Mouse (Mus musculus) ES-E14 (cell line): ENCODE results near the gene Acbd5. TPM values are rescaled to one million over a fixed set of nuclear protein-coding genes. Genes with fewer than 3 reads are reported as not detected.
"Not testable (repeated sequence)": the region's sequence is repeated elsewhere in the genome, so short reads cannot be mapped to it uniquely, and the experiment has no call there.

ENCODE experiments used
- DNase-seq: peaks from one replicate; pipeline ENCODE4 v3.0.0-alpha.2; 2013; ENCODE audit warnings: low read depth, low spot score
- H3K27ac ChIP-seq: 2 replicates; pipeline ENCODE4 v1.5.1; 2012; ENCODE audit warnings: low read depth, mild to moderate bottlenecking, low read length, moderate library complexity, mixed read lengths; ENCODE audit not compliant: poor library complexity, insufficient read depth, severe bottlenecking
- H3K36me3 ChIP-seq: 2 replicates; pipeline ENCODE4 v1.6.1; 2012; ENCODE audit warnings: mild to moderate bottlenecking, low read length, moderate library complexity, mixed read lengths; ENCODE audit not compliant: control insufficient read depth, poor library complexity, insufficient read depth, severe bottlenecking
- H3K4me1 ChIP-seq, 2 experiments: fragments of 150-350 bp in 1 of 2; sonication (generic) in 1 of 2; 2 replicates each; pipeline ENCODE4 v1.6.1; 2012; ENCODE audit warnings: low read length in 2 of 2, mild to moderate bottlenecking in 1 of 2, mixed read lengths in 1 of 2; ENCODE audit not compliant: control insufficient read depth in 2 of 2, insufficient read depth in 2 of 2, poor library complexity in 1 of 2
- H3K4me3 ChIP-seq, 2 experiments: fragments of 150-350 bp in 1 of 2; sonication (generic) in 1 of 2; 2 replicates each; pipeline ENCODE4 v1.5.1; 2012; ENCODE audit warnings: low read length in 2 of 2, low read depth in 1 of 2, mild to moderate bottlenecking in 1 of 2, mixed read lengths in 1 of 2; ENCODE audit not compliant: insufficient read depth in 1 of 2, poor library complexity in 1 of 2, severe bottlenecking in 1 of 2
- H3K9ac ChIP-seq: 2 replicates; pipeline ENCODE4 v1.6.1; 2012; ENCODE audit warnings: low read depth, mild to moderate bottlenecking, low read length, mixed read lengths; ENCODE audit not compliant: poor library complexity, insufficient read depth, severe bottlenecking
- H3K9me3 ChIP-seq: fragments of 150-350 bp; sonication (generic); 2 replicates; pipeline ENCODE4 v1.6.1; 2012; ENCODE audit warnings: low read depth, mild to moderate bottlenecking, low read length; ENCODE audit not compliant: control insufficient read depth, insufficient read depth
- CHD2 ChIP-seq: IDR thresholded peaks from 2 replicates; pipeline ENCODE4 v1.6.1; 2014; ENCODE audit warnings: mild to moderate bottlenecking, low read depth, low read length, inconsistent platforms
- HCFC1 ChIP-seq: IDR thresholded peaks from 2 replicates; pipeline ENCODE4 v1.6.1; 2012; ENCODE audit warnings: low read length, inconsistent platforms, borderline replicate concordance; ENCODE audit not compliant: insufficient read depth
- MAFK ChIP-seq: IDR thresholded peaks from 2 replicates; pipeline ENCODE4 v1.6.1; 2014; ENCODE audit warnings: mild to moderate bottlenecking, low read depth, low read length, inconsistent platforms; ENCODE audit not compliant: insufficient read depth
- ZC3H11A ChIP-seq: IDR thresholded peaks from 2 replicates; pipeline ENCODE4 v1.6.1; 2012; ENCODE audit warnings: low read depth, mild to moderate bottlenecking, inconsistent platforms, low read length, borderline replicate concordance
- ZNF384 ChIP-seq: IDR thresholded peaks from 2 replicates; pipeline ENCODE4 v1.6.1; 2012; ENCODE audit warnings: low read depth, low read length, inconsistent platforms
- in situ Hi-C, 2 experiments: fragments of 600-800 bp; cut with MboI; formaldehyde crosslinking; loops; one replicate each; pipeline ENCODE4 v1.15.1; 2025; ENCODE audit warnings: low sequenced_read_pairs in 2 of 2, inconsistent platforms in 1 of 2; ENCODE audit not compliant: unreplicated experiment in 2 of 2
- total RNA-seq: library from RNA; depleted of rRNA; stranded (reverse); fragments of 300-350 nt; gene quantifications from 2 replicates; pipeline ENCODE4 v1.2.3, GENCODE M21; 2012

Gene Acbd5
- total RNA-seq, 1 experiment, result 27.2 TPM

DNA sequence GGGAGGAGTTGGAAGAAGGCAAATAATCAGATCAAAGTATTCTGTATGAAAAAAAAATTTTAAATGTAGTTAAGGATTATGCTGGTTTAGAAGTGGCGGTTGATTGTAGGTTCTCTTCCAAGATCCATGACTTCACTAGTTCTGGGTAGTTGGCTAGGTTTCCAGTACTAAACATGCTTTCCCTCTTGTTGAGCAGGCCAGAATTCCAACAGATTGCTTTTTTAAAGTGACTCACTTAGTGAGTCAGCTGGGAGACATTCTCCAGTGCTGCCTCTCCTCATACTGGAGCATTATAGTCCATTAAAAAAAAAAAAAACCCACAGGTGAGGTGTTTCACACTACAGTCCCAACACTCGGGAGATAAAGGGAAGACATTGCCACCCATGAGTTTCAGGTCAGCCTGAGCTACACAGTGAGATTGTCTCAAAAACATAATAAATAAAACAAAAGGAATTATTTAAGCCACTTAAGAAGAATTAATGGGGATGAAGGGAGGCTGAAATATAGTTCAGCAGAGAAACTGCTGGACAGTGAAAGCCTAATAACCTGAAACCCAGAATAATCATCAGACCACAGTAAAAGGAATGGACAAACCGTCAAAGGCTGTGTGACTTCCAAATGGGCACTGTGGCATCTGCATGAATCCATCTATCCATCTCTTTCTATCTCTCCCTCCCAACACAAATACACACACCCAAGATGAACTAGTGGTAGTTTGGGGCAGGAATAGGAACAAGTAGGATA lies 33.1 kb upstream of the Acbd5 start:
- in situ Hi-C loops, result no loop called here
- no peak overlapping the region for H3K4me3 ChIP-seq
- no peak for TF ChIP-seq MAFK
- TF ChIP-seq ZC3H11A, result no peak
- no peak for TF ChIP-seq CHD2
- no peak for TF ChIP-seq ZNF384
- no peak for TF ChIP-seq HCFC1
- H3K9me3 ChIP-seq, result no peaks in the 10 kb centered on the region
- no peak overlapping the region for H3K27ac ChIP-seq
- no peak for DNase-seq
- peaks cover 3 to 5% of the 10 kb centered on the region in 2 experiments; a peak in 3 of 4 replicates for H3K4me1 ChIP-seq
- H3K9ac ChIP-seq, result no peak overlapping the region
- H3K36me3 ChIP-seq, result peaks cover 3% of the 10 kb centered on the region

DNA sequence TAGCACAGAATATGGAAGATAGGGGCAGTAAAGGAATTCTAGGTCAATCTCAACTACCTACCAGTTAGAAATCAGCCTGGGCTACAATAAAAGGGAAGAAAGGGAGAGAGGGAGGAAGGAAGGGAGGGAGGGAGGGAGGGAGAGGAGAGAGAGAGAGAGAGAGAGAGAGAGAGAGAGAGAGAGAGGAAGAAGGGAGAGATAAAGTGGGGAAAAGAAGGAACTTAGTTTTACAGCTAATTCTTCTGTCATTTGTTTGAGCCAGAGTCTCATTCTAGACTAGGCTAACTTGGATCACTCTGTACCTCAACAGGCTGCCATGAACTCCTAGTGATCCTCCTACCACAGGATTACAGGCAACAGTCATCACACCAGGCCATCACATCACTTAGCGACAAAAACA lies 32.5 kb upstream of the Acbd5 start:
- Histone ChIP-seq H3K36me3 (peaks cover 3% of the 10 kb centered on the region), H3K27ac (no peak overlapping the region), H3K4me1 (peaks cover 3 to 5% of the 10 kb centered on the region in 2 experiments; a peak in 3 of 4 replicates), H3K4me3 (no peak overlapping the region), H3K9ac (no peak overlapping the region), H3K9me3 (no peaks in the 10 kb centered on the region)
- no peak for DNase-seq
- no peak for TF ChIP-seq ZNF384
- TF ChIP-seq HCFC1, result no peak
- TF ChIP-seq CHD2, result no peak
- no peak for TF ChIP-seq MAFK
- TF ChIP-seq ZC3H11A, result no peak
- in situ Hi-C loops, result no loop called here

DNA sequence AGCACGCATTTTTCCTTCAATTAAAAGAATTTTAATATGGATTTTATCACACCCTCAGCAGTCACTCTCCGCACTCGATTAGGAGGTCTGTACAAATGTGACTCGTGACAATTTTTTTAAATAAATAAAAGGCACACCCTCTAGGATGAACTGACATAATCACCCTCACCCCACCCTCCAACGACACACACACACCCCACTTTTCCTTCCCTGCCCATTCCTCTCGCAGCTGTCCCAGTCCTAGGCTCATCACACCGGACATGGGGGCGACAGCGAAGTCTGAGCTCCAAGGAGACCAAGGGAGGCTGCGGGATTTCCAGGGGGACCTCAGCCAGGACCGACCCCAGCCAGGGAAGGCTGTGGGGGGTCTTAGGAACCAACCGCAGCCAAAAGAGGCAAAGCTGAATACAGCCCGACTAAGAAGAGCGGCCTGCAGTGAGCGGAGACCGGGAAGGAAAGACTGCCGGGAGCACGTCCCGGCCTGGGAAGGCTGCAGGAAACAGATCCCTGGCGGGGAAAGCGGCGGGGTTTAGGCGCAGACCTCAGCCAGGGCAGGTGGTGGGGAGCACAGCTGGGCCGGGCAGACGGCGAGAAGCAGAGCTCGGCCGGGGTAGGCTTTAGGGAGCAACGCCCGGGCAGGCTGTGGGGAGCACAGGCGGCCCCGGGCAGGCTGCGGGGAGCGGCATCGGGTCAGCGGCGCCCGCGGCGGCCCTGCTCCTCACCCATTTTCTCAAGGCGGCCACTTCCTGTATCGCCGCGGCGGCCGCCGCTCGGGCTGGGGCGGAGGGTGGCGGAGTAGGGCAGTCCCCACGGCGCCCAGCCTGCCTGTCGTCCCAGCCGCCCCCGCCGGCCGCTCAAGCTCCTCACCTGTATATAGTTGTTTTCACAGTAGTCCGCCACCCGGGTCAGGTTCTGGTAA lies 28.6 kb upstream of the Acbd5 start:
- peak overlapping the region; percentile 89 to 91 for H3K4me3 ChIP-seq
- no peak for TF ChIP-seq MAFK
- TF ChIP-seq HCFC1, result peak; percentile 47; the same call in 1 of the 2 replicates
- in situ Hi-C loops, result no loop called here
- peak; percentile 17 for DNase-seq
- H3K9ac ChIP-seq, result peak overlapping the region; percentile 96
- peaks cover 3 to 5% of the 10 kb centered on the region in 2 experiments; a peak in 3 of 4 replicates for H3K4me1 ChIP-seq
- peak overlapping the region; percentile 65 for H3K27ac ChIP-seq
- H3K36me3 ChIP-seq, result no peaks in the 10 kb centered on the region
- H3K9me3 ChIP-seq, result no peaks in the 10 kb centered on the region

DNA sequence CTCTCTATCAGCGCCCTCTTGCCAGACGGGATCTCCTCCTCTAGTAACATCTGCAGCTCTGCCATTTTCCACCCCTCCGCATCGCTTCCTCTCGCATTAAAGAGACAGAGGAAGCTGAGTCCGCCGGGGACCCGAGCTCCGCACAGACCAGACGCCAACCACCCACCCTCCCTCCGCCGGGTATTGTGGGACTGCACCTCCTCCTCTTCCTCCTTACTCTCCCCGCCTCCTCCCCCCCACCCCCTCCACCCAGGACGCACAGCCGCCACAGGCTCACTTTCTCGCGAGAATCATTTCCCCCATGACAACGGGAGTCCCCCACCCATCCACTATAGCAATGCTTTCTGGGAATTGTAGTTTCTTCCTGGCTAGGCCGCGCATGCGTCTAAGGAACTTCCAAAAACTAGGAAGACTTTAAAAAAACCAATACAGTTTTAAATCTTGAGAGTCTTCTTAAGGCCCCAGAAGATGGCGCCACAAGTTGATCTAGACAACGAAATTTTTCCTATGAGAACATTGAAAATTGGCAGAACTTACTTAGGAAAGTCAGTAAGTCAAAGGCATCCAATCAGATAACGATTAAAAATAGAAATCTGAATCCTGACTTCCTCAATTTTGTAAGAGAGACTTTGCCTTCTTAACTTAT lies 27.8 kb upstream of the Acbd5 start, which contains the start of gene Abi1:
Gene Abi1 (minus strand): TSS at position 241 of the 646 bp plus-strand sequence.
- TF ChIP-seq ZNF384 (peak; percentile 83), ZC3H11A (no peak), MAFK (no peak), HCFC1 (peak; percentile 95), CHD2 (peak; percentile 99)
- H3K9ac ChIP-seq, result peak within 1 kb of the TSS; percentile 96
- in situ Hi-C loops, result no loop called here
- no peaks in the 10 kb centered on the region for H3K9me3 ChIP-seq
- peaks cover 3 to 5% of the 10 kb centered on the region in 2 experiments; a peak in 3 of 4 replicates for H3K4me1 ChIP-seq
- peak within 1 kb of the TSS; percentile 65 for H3K27ac ChIP-seq
- H3K36me3 ChIP-seq, result no peaks in the 10 kb centered on the region
- peak within 1 kb of the TSS; percentile 89 to 91 for H3K4me3 ChIP-seq
- peak; percentile 95 for DNase-seq

DNA sequence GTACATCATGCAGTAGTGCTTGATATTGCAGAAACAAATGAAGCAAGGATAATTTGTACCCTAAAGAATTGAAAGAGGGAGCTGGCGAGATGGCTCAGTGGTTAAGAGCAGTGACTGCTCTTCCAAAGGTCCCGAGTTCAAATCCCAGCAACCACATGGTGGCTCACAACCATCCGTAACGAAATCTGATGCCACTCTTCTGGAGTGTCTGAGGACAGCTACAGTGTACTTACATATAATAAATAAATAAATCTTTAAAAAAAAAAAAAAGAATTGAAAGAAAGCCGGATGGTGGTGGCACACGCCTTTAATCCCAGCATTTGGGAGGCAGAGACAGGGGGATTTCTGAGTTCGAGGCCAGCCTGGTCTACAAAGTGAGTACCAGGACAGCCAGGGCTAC lies 27.3 kb upstream of the Acbd5 start:
- H3K36me3 ChIP-seq, H3K4me1 ChIP-seq, in situ Hi-C loops, H3K4me3 ChIP-seq, DNase-seq, H3K9ac ChIP-seq, H3K27ac ChIP-seq, H3K9me3 ChIP-seq: not testable (repeated sequence)
